Mouse (Mus musculus) MEL (cell line): ENCODE data around the gene Rnf169. TPM values are rescaled to one million over a fixed set of nuclear protein-coding genes. Genes with fewer than 3 reads are reported as not detected.

Experiments used
- DNase-seq: peaks from one replicate; pipeline ENCODE4 v3.0.0; 2011; ENCODE audit warnings: low read depth, low spot score
- H3K27ac ChIP-seq: 2 replicates; pipeline ENCODE4 v1.5.1; 2012; ENCODE audit warnings: low read depth, mild to moderate bottlenecking, control low read depth, low read length, moderate library complexity; ENCODE audit not compliant: control insufficient read depth
- H3K27me3 ChIP-seq, 2 experiments: fragments of 150-350 bp in 1 of 2; sonication (generic) in 1 of 2; 2 replicates each; pipeline ENCODE4 v1.6.1; 2012; ENCODE audit warnings: low read length in 2 of 2, mild to moderate bottlenecking in 2 of 2, improper control_type of control experiment in 1 of 2, moderate library complexity in 1 of 2; ENCODE audit not compliant: insufficient read depth in 2 of 2, control insufficient read depth in 1 of 2
- H3K36me3 ChIP-seq, 2 experiments: 2 replicates each; pipeline ENCODE4 v1.6.1; 2012 to 2014; ENCODE audit warnings: low read length in 2 of 2, improper control_type of control experiment in 1 of 2, inconsistent platforms in 1 of 2, mild to moderate bottlenecking in 1 of 2; ENCODE audit not compliant: insufficient read depth in 2 of 2, control insufficient read depth in 1 of 2
- H3K4me1 ChIP-seq, 2 experiments: fragments of 150-350 bp in 1 of 2; sonication (generic) in 1 of 2; 2 replicates each; pipeline ENCODE4 v1.6.1; 2012; ENCODE audit warnings: low read length in 2 of 2, improper control_type of control experiment in 1 of 2, mild to moderate bottlenecking in 1 of 2; ENCODE audit not compliant: insufficient read depth in 2 of 2, control insufficient read depth in 1 of 2
- H3K4me3 ChIP-seq, 2 experiments: fragments of 150-350 bp in 1 of 2; sonication (generic) in 1 of 2; 2 replicates each; pipeline ENCODE4 v1.5.1; 2012; ENCODE audit warnings: low read depth in 2 of 2, low read length in 2 of 2, mild to moderate bottlenecking in 2 of 2, moderate library complexity in 2 of 2, control low read depth in 1 of 2, improper control_type of control experiment in 1 of 2; ENCODE audit not compliant: control insufficient read depth in 1 of 2, insufficient read depth in 1 of 2
- H3K79me2 ChIP-seq: 2 replicates; pipeline ENCODE4 v1.6.1; 2012; ENCODE audit warnings: mild to moderate bottlenecking, low read length, moderate library complexity; ENCODE audit not compliant: control insufficient read depth, poor library complexity, insufficient read depth
- H3K9ac ChIP-seq: 2 replicates; pipeline ENCODE4 v1.6.1; 2012; ENCODE audit warnings: low read depth, mild to moderate bottlenecking, control low read depth, low read length, moderate library complexity; ENCODE audit not compliant: control insufficient read depth, poor library complexity, severe bottlenecking
- H3K9me3 ChIP-seq: fragments of 150-350 bp; sonication (generic); replicated peaks from 2 replicates; pipeline ENCODE4 v1.6.1; 2012; ENCODE audit warnings: mild to moderate bottlenecking, low read length, improper control_type of control experiment, moderate library complexity; ENCODE audit not compliant: insufficient read depth
- BHLHE40 ChIP-seq: IDR thresholded peaks from 2 replicates; pipeline ENCODE4 v1.6.1; 2012; ENCODE audit warnings: low read depth, mild to moderate bottlenecking, inconsistent platforms, low read length, improper control_type of control experiment, borderline replicate concordance
- CTCF ChIP-seq, 3 experiments: IDR thresholded peaks in 2 of 3; conservative IDR thresholded peaks in 1 of 3; 2 replicates each; pipeline ENCODE4 v1.5.1; 2011 to 2012; ENCODE audit warnings: low read length in 3 of 3, low read depth in 2 of 3, mild to moderate bottlenecking in 2 of 3, improper control_type of control experiment in 1 of 3, inconsistent platforms in 1 of 3, mixed read lengths in 1 of 3, moderate library complexity in 1 of 3; ENCODE audit not compliant: control insufficient read depth in 1 of 3, insufficient read depth in 1 of 3, poor library complexity in 1 of 3, severe bottlenecking in 1 of 3
- EP300 ChIP-seq, 2 experiments: IDR thresholded peaks; 2 replicates each; pipeline ENCODE4 v1.6.1; 2011; ENCODE audit warnings: improper control_type of control experiment in 2 of 2, low read length in 2 of 2, low read depth in 1 of 2, mild to moderate bottlenecking in 1 of 2
- GATA1 ChIP-seq: IDR thresholded peaks from 2 replicates; pipeline ENCODE4 v1.6.1; 2011; ENCODE audit warnings: low read depth, low read length, improper control_type of control experiment
- JUND ChIP-seq: IDR thresholded peaks from 2 replicates; pipeline ENCODE4 v1.6.1; 2011; ENCODE audit warnings: low read depth, mild to moderate bottlenecking, improper control_type of control experiment, low read length
- MEF2A ChIP-seq: IDR thresholded peaks from 2 replicates; pipeline ENCODE4 v1.6.1; 2014; ENCODE audit warnings: low read depth, mild to moderate bottlenecking, inconsistent platforms, low read length, improper control_type of control experiment; ENCODE audit not compliant: poor library complexity, insufficient replicate concordance, severe bottlenecking; ENCODE audit errors: extremely low read depth
- MYC ChIP-seq: IDR thresholded peaks from 2 replicates; pipeline ENCODE4 v1.6.1; 2011; ENCODE audit warnings: low read depth, mild to moderate bottlenecking, low read length, improper control_type of control experiment, moderate library complexity
- RAD21 ChIP-seq: IDR thresholded peaks from 2 replicates; pipeline ENCODE4 v1.6.1; 2011; ENCODE audit warnings: mild to moderate bottlenecking, low read depth, low read length, improper control_type of control experiment
- SMC3 ChIP-seq: IDR thresholded peaks from 2 replicates; pipeline ENCODE4 v1.6.1; 2011; ENCODE audit warnings: low read depth, low read length, improper control_type of control experiment
- TAL1 ChIP-seq: IDR thresholded peaks from 2 replicates; pipeline ENCODE4 v1.6.1; 2012; ENCODE audit warnings: mild to moderate bottlenecking, inconsistent platforms, low read length, moderate library complexity, mixed read lengths
- USF2 ChIP-seq, 2 experiments: IDR thresholded peaks; 2 replicates each; pipeline ENCODE4 v1.6.1; 2011 to 2012; ENCODE audit warnings: improper control_type of control experiment in 2 of 2, low read length in 2 of 2, borderline replicate concordance in 1 of 2, inconsistent platforms in 1 of 2, low read depth in 1 of 2, mild to moderate bottlenecking in 1 of 2; ENCODE audit not compliant: insufficient read depth in 1 of 2
- ZC3H11A ChIP-seq: IDR thresholded peaks from 2 replicates; pipeline ENCODE4 v1.6.1; 2012; ENCODE audit warnings: low read depth, mild to moderate bottlenecking, inconsistent platforms, low read length, improper control_type of control experiment
- polyA plus RNA-seq, 2 experiments: library from polyadenylated mRNA; stranded (reverse) in 1 of 2; unstranded in 1 of 2; fragments of >175 nt in 1 of 2; fragments of >200 nt in 1 of 2; gene quantifications; 2 replicates each; pipeline versions ENCODE4 v1.2.1 to v1.2.4; 2012; ENCODE audit warnings: low replicate concordance in 2 of 2, low read depth in 1 of 2; ENCODE audit not compliant: insufficient read length in 2 of 2, insufficient read depth in 1 of 2, missing spikeins in 1 of 2
- total RNA-seq: library from RNA; depleted of rRNA; stranded (reverse); fragments of 300-350 nt; gene quantifications from 2 replicates; pipeline ENCODE4 v1.2.3, GENCODE M21; 2012

Gene Rnf169
- total and polyA plus RNA-seq, 3 experiments = 6.2 to 7.2 TPM; not detected in 1

GRCm38 (mm10) chr7:100005790-100006189 lies 25.5 kb upstream of the Rnf169 start, which contains the start of gene Chrdl2 (continued):
- no peak for TF ChIP-seq TAL1
- no peak for TF ChIP-seq USF2 (IDR thresholded peaks at IDR 0.05; ENCODE audit: borderline replicate concordance in 1 of 2, insufficient read depth in 1 of 2, low read depth in 1 of 2, low read length in 2 of 2)

- Histone ChIP-seq H3K4me3 (no peak overlapping the region), H3K4me1 (peaks cover 0 to 6% of the 10 kb centered on the region in 2 experiments; a peak in 2 of 4 replicates), H3K27me3 (peaks cover 6 to 7% of the 10 kb centered on the region in 2 experiments), H3K27ac (no peak overlapping the region), H3K9ac (no peak overlapping the region), H3K9me3 (no peaks in the 10 kb centered on the region), H3K36me3 (peaks cover 0 to 5% of the 10 kb centered on the region in 2 experiments; a peak in 1 of 4 replicates), H3K79me2 (no peaks in the 10 kb centered on the region)
- TF ChIP-seq ZC3H11A (peak; percentile 58), CTCF (IDR thresholded peaks at IDR 0.05 in 2 of 3, conservative IDR thresholded peaks at IDR 0.05 in 1 of 3; ENCODE audit: control insufficient read depth in 1 of 3, insufficient read depth in 1 of 3, low read depth in 2 of 3, low read length in 3 of 3, poor library complexity in 1 of 3, severe bottlenecking in 1 of 3) (peak; percentile 66 to 67 (median 67)), TAL1 (no peak), JUND (no peak), BHLHE40 (no peak), SMC3 (peak; percentile 61), RAD21 (peak; percentile 60), MEF2A (no peak), GATA1 (no peak), MYC (0 out of 2 replicates have a peak, but pooled peaks have one; percentile 21)
- DNase-seq = peak; percentile 61
These were observed 23.5 kb upstream of the Rnf169 start for GRCm38 (mm10) chr7:100003781-100004180.

- peaks cover 0 to 20% of the 10 kb centered on the region in 2 experiments; a peak in 2 of 4 replicates for H3K4me1 ChIP-seq
- H3K9ac ChIP-seq = no peak overlapping the region
- H3K79me2 ChIP-seq = no peaks in the 10 kb centered on the region
- no peaks in the 10 kb centered on the region for H3K9me3 ChIP-seq
- peak; percentile 56 for DNase-seq
- no peaks in the 10 kb centered on the region for H3K27me3 ChIP-seq
- H3K36me3 ChIP-seq = peaks cover 0 to 17% of the 10 kb centered on the region in 2 experiments; a peak in 2 of 4 replicates
- TF ChIP-seq GATA1 (peak; percentile 64), MEF2A (no peak), EP300 (IDR thresholded peaks at IDR 0.05; ENCODE audit: low read depth in 1 of 2, low read length in 2 of 2) (peak; percentile 8 to 44; a peak in 1 of 4 replicates)
- TF ChIP-seq, all 39 proteins: peak for 2
- Histone ChIP-seq H3K4me3 (no peak overlapping the region), H3K27ac (no peak overlapping the region)
These were observed 18.4 kb upstream of the Rnf169 start for GRCm38 (mm10) chr7:99998668-99999067.
